Mouse (Mus musculus) CH12.LX (cell line): ENCODE measurements at regions not wholly inside any gene's neighbourhood (a gene's known extent, or its start where the extent isn't known, plus 50 kb on each side); places are given as distances from the start of the nearest gene placed in this dataset.

Source experiments
- DNase-seq: peaks from one replicate; pipeline ENCODE4 v3.0.0-alpha.2; 2013; ENCODE audit errors: extremely low read depth
- H3K27ac ChIP-seq: 2 replicates; pipeline ENCODE4 v1.5.1; 2012; ENCODE audit warnings: low read depth, mild to moderate bottlenecking, control low read depth, moderate library complexity; ENCODE audit not compliant: insufficient read depth
- H3K27me3 ChIP-seq: replicated peaks from 2 replicates; pipeline ENCODE3; 2012; ENCODE audit warnings: inconsistent platforms
- H3K36me3 ChIP-seq, 2 experiments: replicated peaks in 1 of 2; 2 replicates each; pipeline versions ENCODE3 to v1.6.1; 2012; ENCODE audit warnings: inconsistent platforms in 1 of 2, low read length in 1 of 2, mild to moderate bottlenecking in 1 of 2, mixed read lengths in 1 of 2, moderate library complexity in 1 of 2; ENCODE audit not compliant: control insufficient read depth in 1 of 2, insufficient read depth in 1 of 2
- H3K4me1 ChIP-seq, 2 experiments: 2 replicates each; pipeline ENCODE4 v1.6.1; 2012; ENCODE audit warnings: inconsistent platforms in 1 of 2, moderate library complexity in 1 of 2; ENCODE audit not compliant: insufficient read depth in 2 of 2, control insufficient read depth in 1 of 2
- H3K4me2 ChIP-seq: 2 replicates; pipeline ENCODE4 v1.6.1; 2012; ENCODE audit warnings: low read depth, mild to moderate bottlenecking, control low read depth; ENCODE audit not compliant: poor library complexity, insufficient read depth, severe bottlenecking
- H3K4me3 ChIP-seq, 3 experiments: fragments of 150-350 bp in 1 of 3; sonication (generic) in 1 of 3; replicated peaks in 1 of 3; 2 replicates each; pipeline versions ENCODE3 to v1.5.1; 2011 to 2012; ENCODE audit warnings: low read depth in 2 of 3, low read length in 2 of 3, mild to moderate bottlenecking in 2 of 3, moderate library complexity in 2 of 3, control low read depth in 1 of 3, improper control_type of control experiment in 1 of 3, inconsistent platforms in 1 of 3, mixed read lengths in 1 of 3; ENCODE audit not compliant: poor library complexity in 1 of 3
- H3K79me2 ChIP-seq: replicated peaks from 2 replicates; pipeline ENCODE4 v1.6.1; 2012; ENCODE audit warnings: mild to moderate bottlenecking, moderate library complexity; ENCODE audit not compliant: control insufficient read depth, poor library complexity, insufficient read depth, severe bottlenecking; ENCODE audit errors: extremely low read depth
- H3K9ac ChIP-seq: 2 replicates; pipeline ENCODE4 v1.6.1; 2012; ENCODE audit warnings: low read depth, mild to moderate bottlenecking, control low read depth, moderate library complexity; ENCODE audit not compliant: insufficient read depth
- H3K9me3 ChIP-seq: replicated peaks from 2 replicates; pipeline ENCODE3; 2012; ENCODE audit warnings: low read length, inconsistent platforms, mixed read lengths
- BHLHE40 ChIP-seq: IDR thresholded peaks from 2 replicates; pipeline ENCODE4 v1.6.1; 2011; ENCODE audit warnings: mild to moderate bottlenecking, low read depth, low read length, improper control_type of control experiment
- CHD2 ChIP-seq: IDR thresholded peaks from 2 replicates; pipeline ENCODE4 v1.6.1; 2011; ENCODE audit warnings: low read length, improper control_type of control experiment
- CTCF ChIP-seq, 2 experiments: IDR thresholded peaks in 1 of 2; conservative IDR thresholded peaks in 1 of 2; 2 replicates each; pipeline ENCODE4 v1.5.1; 2011 to 2012; ENCODE audit warnings: low read depth in 2 of 2, low read length in 2 of 2, improper control_type of control experiment in 1 of 2, inconsistent platforms in 1 of 2, mild to moderate bottlenecking in 1 of 2, moderate library complexity in 1 of 2
- ELF1 ChIP-seq: IDR thresholded peaks from 2 replicates; pipeline ENCODE4 v1.6.1; 2014; ENCODE audit warnings: low read depth, mild to moderate bottlenecking, inconsistent platforms, low read length, improper control_type of control experiment
- EP300 ChIP-seq: IDR thresholded peaks from 2 replicates; pipeline ENCODE4 v1.6.1; 2011; ENCODE audit warnings: low read length, improper control_type of control experiment
- ETS1 ChIP-seq: conservative IDR thresholded peaks from 2 replicates; pipeline ENCODE4 v1.6.1; 2012; ENCODE audit warnings: low read depth, mild to moderate bottlenecking, inconsistent platforms, low read length, improper control_type of control experiment, moderate library complexity
- GABPA ChIP-seq: IDR thresholded peaks from 2 replicates; pipeline ENCODE4 v1.6.1; 2012; ENCODE audit warnings: low read depth, low read length, improper control_type of control experiment, inconsistent platforms; ENCODE audit not compliant: insufficient replicate concordance
- HCFC1 ChIP-seq: IDR thresholded peaks from 2 replicates; pipeline ENCODE4 v1.6.1; 2012; ENCODE audit warnings: low read depth, mild to moderate bottlenecking, inconsistent platforms, low read length, improper control_type of control experiment
- IRF4 ChIP-seq: IDR thresholded peaks from 2 replicates; pipeline ENCODE4 v1.6.1; 2014; ENCODE audit warnings: low read depth, mild to moderate bottlenecking, inconsistent platforms, low read length, improper control_type of control experiment
- JUN ChIP-seq: IDR thresholded peaks from 2 replicates; pipeline ENCODE4 v1.6.1; 2011; ENCODE audit warnings: low read depth, mild to moderate bottlenecking, low read length, improper control_type of control experiment, moderate library complexity; ENCODE audit not compliant: insufficient read depth
- JUND ChIP-seq: conservative IDR thresholded peaks from 2 replicates; pipeline ENCODE4 v1.6.1; 2011; ENCODE audit warnings: low read depth, low read length, improper control_type of control experiment
- KAT2A ChIP-seq: IDR thresholded peaks from 2 replicates; pipeline ENCODE4 v1.6.1; 2012; ENCODE audit warnings: low read length, improper control_type of control experiment, inconsistent platforms; ENCODE audit not compliant: insufficient replicate concordance
- MAZ ChIP-seq: IDR thresholded peaks from 2 replicates; pipeline ENCODE4 v1.6.1; 2012; ENCODE audit warnings: low read depth, mild to moderate bottlenecking, inconsistent platforms, low read length, improper control_type of control experiment, moderate library complexity
- MEF2A ChIP-seq: IDR thresholded peaks from 2 replicates; pipeline ENCODE4 v1.6.1; 2014; ENCODE audit warnings: low read depth, mild to moderate bottlenecking, inconsistent platforms, low read length, improper control_type of control experiment, borderline replicate concordance
- MXI1 ChIP-seq: IDR thresholded peaks from 2 replicates; pipeline ENCODE4 v1.6.1; 2011; ENCODE audit warnings: mild to moderate bottlenecking, low read depth, low read length, improper control_type of control experiment
- NELFE ChIP-seq: IDR thresholded peaks from 2 replicates; pipeline ENCODE4 v1.6.1; 2011; ENCODE audit warnings: low read depth, low read length, improper control_type of control experiment
- PAX5 ChIP-seq: IDR thresholded peaks from 2 replicates; pipeline ENCODE4 v1.6.1; 2012; ENCODE audit warnings: low read length, inconsistent platforms, mixed read lengths
- RAD21 ChIP-seq: IDR thresholded peaks from 2 replicates; pipeline ENCODE4 v1.6.1; 2011; ENCODE audit warnings: low read depth, mild to moderate bottlenecking, low read length, improper control_type of control experiment, moderate library complexity
- RCOR1 ChIP-seq: conservative IDR thresholded peaks from 2 replicates; pipeline ENCODE4 v1.6.1; 2012; ENCODE audit warnings: low read depth, mild to moderate bottlenecking, inconsistent platforms, low read length, improper control_type of control experiment
- SIN3A ChIP-seq: IDR thresholded peaks from 2 replicates; pipeline ENCODE4 v1.6.1; 2012; ENCODE audit warnings: low read length, improper control_type of control experiment, inconsistent platforms
- UBTF ChIP-seq: IDR thresholded peaks from 2 replicates; pipeline ENCODE4 v1.6.1; 2012; ENCODE audit warnings: low read depth, mild to moderate bottlenecking, inconsistent platforms, low read length, improper control_type of control experiment, moderate library complexity
- USF1 ChIP-seq: IDR thresholded peaks from 2 replicates; pipeline ENCODE4 v1.6.1; 2014; ENCODE audit warnings: low read depth, mild to moderate bottlenecking, inconsistent platforms, low read length, improper control_type of control experiment
- dilution Hi-C: fragments of 300-500 bp; cut with MboI; formaldehyde crosslinking; loops from 2 replicates; pipeline ENCODE4 v1.14.3; 2020; ENCODE audit warnings: low sequenced_read_pairs; ENCODE audit not compliant: extremely low pct_unique_long_range_greater_than_20kb, extremely low pct_ligation_motif_present
- in situ Hi-C: fragments of 300-500 bp; cut with MboI; formaldehyde crosslinking; loops from 3 replicates; pipeline ENCODE4 v1.14.3; 2019; ENCODE audit warnings: low sequenced_read_pairs, low pct_ligation_motif_present, low pct_unique_long_range_greater_than_20kb, mixed read lengths

- no peaks in the 10 kb centered on the region for H3K79me2 ChIP-seq
- DNase-seq, result no peak
- H3K4me2 ChIP-seq, result no peak overlapping the region
- in situ Hi-C loops (no loop called here), dilution Hi-C loops (no loop called here)
- H3K27me3 ChIP-seq, result no peaks in the 10 kb centered on the region
- TF ChIP-seq RCOR1, result no peak
- TF ChIP-seq CHD2, result no peak
- no peak for TF ChIP-seq GABPA
- no peak for TF ChIP-seq JUN
- H3K27ac ChIP-seq, result no peak overlapping the region
- no peaks in the 10 kb centered on the region for H3K36me3 ChIP-seq
- no peaks in the 10 kb centered on the region for H3K9me3 ChIP-seq
- no peak overlapping the region for H3K9ac ChIP-seq
- no peak overlapping the region for H3K4me3 ChIP-seq
- peaks cover 6 to 23% of the 10 kb centered on the region in 2 experiments for H3K4me1 ChIP-seq
Measured at GRCm38 (mm10) chr1:151049726-151050506, 56.7 kb upstream of the Hmcn1 start.

- Histone ChIP-seq H3K9me3 (no peaks in the 10 kb centered on the region), H3K27ac (no peak overlapping the region)
- TF ChIP-seq PAX5 (no peak), NELFE (no peak), EP300 (no peak), BHLHE40 (no peak), MAZ (no peak), MEF2A (no peak), RAD21 (no peak), USF1 (no peak), JUN (no peak), IRF4 (no peak), UBTF (no peak), HCFC1 (no peak), SIN3A (no peak), MXI1 (no peak), CTCF (conservative IDR thresholded peaks at IDR 0.05 in 1 of 2, IDR thresholded peaks at IDR 0.05 in 1 of 2; ENCODE audit: low read depth in 2 of 2, low read length in 2 of 2) (no peak), ELF1 (no peak), KAT2A (no peak), ETS1 (no peak), JUND (no peak), GABPA (no peak)
- TF ChIP-seq, all 38 proteins: peak for 0
- dilution Hi-C loops (no loop called here), in situ Hi-C loops (no loop called here)
- no peak overlapping the region for H3K4me3 ChIP-seq
- no peak overlapping the region for H3K4me2 ChIP-seq
- DNase-seq, result no peak
- no peak overlapping the region for H3K9ac ChIP-seq
- H3K36me3 ChIP-seq, result no peaks in the 10 kb centered on the region
- peaks cover 6 to 23% of the 10 kb centered on the region in 2 experiments for H3K4me1 ChIP-seq
- no peaks in the 10 kb centered on the region for H3K79me2 ChIP-seq
- no peaks in the 10 kb centered on the region for H3K27me3 ChIP-seq
Measured at GRCm38 (mm10) chr1:151050507-151050816, 57.2 kb upstream of the Hmcn1 start.
